Mouse (Mus musculus) neural tube, embryonic 12.5 days (tissue): Measurements from ENCODE around the gene Herpud1. TPM values are rescaled to one million over a fixed set of nuclear protein-coding genes. Genes with fewer than 3 reads are reported as not detected.

Experiments used
- ATAC-seq: fragments of 200-750 bp; cut with Nextera tagmentation; 2 replicates; pipeline ENCODE4 v1.8.0; 2017; ENCODE audit warnings: low read depth, mild to moderate bottlenecking, moderate TSS enrichment, moderate library complexity; ENCODE audit not compliant: low FRiP score
- H3K27ac ChIP-seq: fragments of 300-500 bp; sonication (generic); 2 replicates; pipeline ENCODE4 v1.5.1; 2016
- H3K27me3 ChIP-seq: fragments of 300-500 bp; sonication (generic); replicated peaks from 2 replicates; pipeline ENCODE4 v1.6.1; 2016; ENCODE audit warnings: mild to moderate bottlenecking
- H3K36me3 ChIP-seq: fragments of 300-500 bp; sonication (generic); 2 replicates; pipeline ENCODE4 v1.6.1; 2016; ENCODE audit warnings: mild to moderate bottlenecking
- H3K4me1 ChIP-seq: fragments of 300-500 bp; sonication (generic); 2 replicates; pipeline ENCODE4 v1.6.1; 2016
- H3K4me2 ChIP-seq: fragments of 300-500 bp; sonication (generic); replicated peaks from 2 replicates; pipeline ENCODE4 v1.6.1; 2016; ENCODE audit warnings: mild to moderate bottlenecking
- H3K4me3 ChIP-seq: fragments of 300-500 bp; sonication (generic); 2 replicates; pipeline ENCODE4 v1.5.1; 2016
- H3K9ac ChIP-seq: fragments of 300-500 bp; sonication (generic); 2 replicates; pipeline ENCODE4 v1.6.1; 2016; ENCODE audit warnings: mild to moderate bottlenecking
- H3K9me3 ChIP-seq: fragments of 300-500 bp; sonication (generic); 2 replicates; pipeline ENCODE4 v1.6.1; 2016; ENCODE audit warnings: mild to moderate bottlenecking
- WGBS: fragments of 180-500 bp; shearing (Covaris S2); methylation state at CpG from one replicate; pipeline ENCODE4 v1.1.7; 2016; 5-methylcytosine and 5-hydroxymethylcytosine counted together
- polyA plus RNA-seq: library from polyadenylated mRNA; unstranded; fragments of >200 nt; fragmentation: Nextera tagmentation; extraction: Ambion mirVana; gene quantifications from 2 replicates; pipeline ENCODE4 v1.2.1, GENCODE M21; 2016

Herpud1 gene
- polyA plus RNA-seq, 1 experiment from 2014 or later: 52.6 TPM

- H3K9ac ChIP-seq: no peak overlapping the region
- no peaks in the 10 kb centered on the region for H3K27me3 ChIP-seq
- no peaks in the 10 kb centered on the region for H3K9me3 ChIP-seq
- H3K36me3 ChIP-seq: no peaks in the 10 kb centered on the region
- H3K4me3 ChIP-seq: no peak overlapping the region
- 98% methylated on average over 1 of the region's 1 CpGs for WGBS
- H3K4me1 ChIP-seq: no peaks in the 10 kb centered on the region
- H3K27ac ChIP-seq: no peak overlapping the region
- ATAC-seq: no peak
- no peak overlapping the region for H3K4me2 ChIP-seq
Observed at GRCm38 (mm10) chr8:94441686-94442085, 55.4 kb downstream of the Herpud1 start.

DNA sequence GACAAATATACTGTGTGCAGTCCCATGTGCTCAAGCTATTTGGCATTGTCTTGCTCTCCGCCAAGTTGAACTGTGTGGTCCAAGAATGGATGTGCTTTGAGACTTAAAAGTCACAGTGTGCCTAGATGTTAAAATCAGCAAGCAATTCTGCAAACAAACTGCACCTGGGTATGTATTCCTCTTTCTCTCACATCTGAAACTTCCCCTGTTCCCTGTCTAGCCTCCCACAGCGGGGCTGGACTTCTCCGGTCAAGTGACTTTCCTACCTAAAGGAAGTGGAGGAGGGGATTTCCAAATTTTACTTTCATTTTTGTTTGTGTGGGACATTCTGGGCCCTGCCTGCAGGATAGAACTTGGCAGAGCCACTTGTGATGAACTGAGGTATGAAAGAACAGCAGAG lies 56.9 kb downstream of the Herpud1 start:
- H3K27me3 ChIP-seq: no peaks in the 10 kb centered on the region
- no peaks in the 10 kb centered on the region for H3K4me1 ChIP-seq
- H3K9ac ChIP-seq: no peak overlapping the region
- no peaks in the 10 kb centered on the region for H3K9me3 ChIP-seq
- 89% methylated on average over 3 of the region's 3 CpGs for WGBS
- no peak overlapping the region for H3K4me3 ChIP-seq
- ATAC-seq: no peak
- no peak overlapping the region for H3K27ac ChIP-seq
- H3K36me3 ChIP-seq: no peaks in the 10 kb centered on the region
- H3K4me2 ChIP-seq: no peak overlapping the region

- ATAC-seq: no peak
- Histone ChIP-seq H3K9ac (no peak overlapping the region), H3K4me1 (no peaks in the 10 kb centered on the region), H3K27ac (no peak overlapping the region), H3K36me3 (no peaks in the 10 kb centered on the region), H3K4me2 (no peak overlapping the region), H3K4me3 (no peak overlapping the region), H3K27me3 (no peaks in the 10 kb centered on the region), H3K9me3 (no peaks in the 10 kb centered on the region)
- WGBS: 82% methylated on average over 2 of the region's 2 CpGs
Observed at GRCm38 (mm10) chr8:94444480-94444879, 58.2 kb downstream of the Herpud1 start.

Other genes with a start within 250 kb of the Herpud1 start
- gene Mt4, start 249.2 kb upstream of the Herpud1 start, polyA plus RNA-seq: not detected in 2 replicates
- 19.0 and 24.8 TPM in 2 replicates for gene Mt3, start 233.8 kb upstream of the Herpud1 start, polyA plus RNA-seq
- gene Mt2, start 213.8 kb upstream of the Herpud1 start, polyA plus RNA-seq: 8.1 and 11.1 TPM in 2 replicates
- gene Mt1, start 207.4 kb upstream of the Herpud1 start, polyA plus RNA-seq: 33.3 and 36.7 TPM in 2 replicates
- 85.1 and 85.5 TPM in 2 replicates for gene Nup93, start 171.9 kb upstream of the Herpud1 start, polyA plus RNA-seq
- gene Slc12a3, start 57.2 kb upstream of the Herpud1 start, polyA plus RNA-seq: 0.13 and 0.19 TPM in 2 replicates
- 0.17 and 0.39 TPM in 2 replicates for gene Nlrc5, start 47.9 kb downstream of the Herpud1 start, polyA plus RNA-seq
- gene Cpne2, start 146.6 kb downstream of the Herpud1 start, polyA plus RNA-seq: 12.6 and 14.4 TPM in 2 replicates
- 52.0 and 57.4 TPM in 2 replicates for gene Rspry1, start 215.5 kb downstream of the Herpud1 start, polyA plus RNA-seq
- 95.2 and 105 TPM in 2 replicates for gene Fam192a, start 215.6 kb downstream of the Herpud1 start, polyA plus RNA-seq